ENCODE assay signal across 12 mouse cellular contexts in genomic region chr9:24189511-24190260, GRCm38 (mm10).
DNase-seq lines count a peak whose midpoint lies in the region; ATAC-seq lines count a peak whose summit lies in the region.
"Had no signal": no experiment of that assay in that cellular context is flagged by ENCODE, and none has a peak within 500 bp of the region (broad histone marks: within the 10 kb centered on the region; RNA-seq: fewer than 3 reads in every experiment).

No protein-coding gene starts in this region.

- WGBS in embryonic facial prominence, embryonic 14.5 days = 26% methylated on average over 2 of the region's 2 CpGs
- WGBS in embryonic facial prominence, embryonic 10.5 days = 38% methylated on average over 2 of the region's 2 CpGs
- WGBS in hindbrain, embryonic 15.5 days = 32% methylated on average over 2 of the region's 2 CpGs
- 55% methylated on average over 2 of the region's 2 CpGs for WGBS in midbrain, embryonic 13.5 days

- no peak overlapping the region for H3K4me3 ChIP-seq in embryonic facial prominence, embryonic 14.5 days (ENCODE audit: low read depth, low read length)
- no peak overlapping the region for H3K4me3 ChIP-seq in embryonic facial prominence, embryonic 10.5 days
- no peak overlapping the region for H3K4me3 ChIP-seq in hindbrain, embryonic 15.5 days
- no peak overlapping the region for H3K4me3 ChIP-seq in midbrain, embryonic 13.5 days (replicated peaks)
- H3K4me3 ChIP-seq: neural tube, embryonic 12.5 days had no signal

- no peak overlapping the region for H3K27ac ChIP-seq in embryonic facial prominence, embryonic 14.5 days (replicated peaks; ENCODE audit: low read depth, low read length)
- H3K27ac ChIP-seq in embryonic facial prominence, embryonic 10.5 days (replicated peaks) = no peak overlapping the region
- peak overlapping the region; percentile 55; the same call in 1 of the 2 replicates for H3K27ac ChIP-seq in hindbrain, embryonic 15.5 days (replicated peaks)
- peak overlapping the region; percentile 61 for H3K27ac ChIP-seq in midbrain, embryonic 13.5 days
- H3K27ac ChIP-seq: neural tube, embryonic 12.5 days had no signal

- no peak overlapping the region for H3K4me2 ChIP-seq in embryonic facial prominence, embryonic 14.5 days (ENCODE audit: low read depth, low read length)
- H3K4me2 ChIP-seq in hindbrain, embryonic 15.5 days = no peak overlapping the region
- no peak overlapping the region for H3K4me2 ChIP-seq in midbrain, embryonic 13.5 days (replicated peaks)
- H3K4me2 ChIP-seq: neural tube, embryonic 12.5 days had no signal

- no peak overlapping the region for H3K9ac ChIP-seq in embryonic facial prominence, embryonic 14.5 days (ENCODE audit: low read depth, low read length)
- no peak overlapping the region for H3K9ac ChIP-seq in hindbrain, embryonic 15.5 days
- H3K9ac ChIP-seq in midbrain, embryonic 13.5 days (replicated peaks) = no peak overlapping the region
- H3K9ac ChIP-seq: neural tube, embryonic 12.5 days had no signal

- H3K36me3 ChIP-seq in embryonic facial prominence, embryonic 14.5 days (ENCODE audit: control insufficient read depth, insufficient read depth, low read length) = no peaks in the 10 kb centered on the region
- no peaks in the 10 kb centered on the region for H3K36me3 ChIP-seq in embryonic facial prominence, embryonic 10.5 days (replicated peaks)
- no peaks in the 10 kb centered on the region for H3K36me3 ChIP-seq in hindbrain, embryonic 15.5 days
- H3K36me3 ChIP-seq in midbrain, embryonic 13.5 days = no peaks in the 10 kb centered on the region
- H3K36me3 ChIP-seq: neural tube, embryonic 12.5 days had no signal

- ATAC-seq in embryonic facial prominence, embryonic 14.5 days (ENCODE audit: low read depth) = peak; percentile 76; the same call in 1 of the 2 replicates
- ATAC-seq in hindbrain, embryonic 15.5 days (ENCODE audit: low FRiP score, low read depth) = peak; percentile 72
- ATAC-seq in midbrain, embryonic 13.5 days = peak; percentile 93

- no peaks in the 10 kb centered on the region for H3K9me3 ChIP-seq in embryonic facial prominence, embryonic 14.5 days (ENCODE audit: control insufficient read depth, low read length)
- no peaks in the 10 kb centered on the region for H3K9me3 ChIP-seq in embryonic facial prominence, embryonic 10.5 days
- no peaks in the 10 kb centered on the region for H3K9me3 ChIP-seq in hindbrain, embryonic 15.5 days
- H3K9me3 ChIP-seq in midbrain, embryonic 13.5 days = no peaks in the 10 kb centered on the region
- H3K9me3 ChIP-seq: neural tube, embryonic 12.5 days had no signal

- H3K4me1 ChIP-seq in embryonic facial prominence, embryonic 14.5 days (ENCODE audit: control insufficient read depth, insufficient read depth, low read length) = no peaks in the 10 kb centered on the region
- peaks cover 3% of the 10 kb centered on the region; the same call in 1 of the 2 replicates for H3K4me1 ChIP-seq in embryonic facial prominence, embryonic 10.5 days
- H3K4me1 ChIP-seq in hindbrain, embryonic 15.5 days (replicated peaks) = peaks cover 9% of the 10 kb centered on the region; the same call in 1 of the 2 replicates
- peaks cover 15% of the 10 kb centered on the region for H3K4me1 ChIP-seq in midbrain, embryonic 13.5 days (replicated peaks)
- H3K4me1 ChIP-seq: neural tube, embryonic 12.5 days had no signal

- H3K27me3 ChIP-seq in embryonic facial prominence, embryonic 14.5 days (replicated peaks; ENCODE audit: control insufficient read depth, insufficient read depth, low read length) = no peaks in the 10 kb centered on the region
- no peaks in the 10 kb centered on the region for H3K27me3 ChIP-seq in embryonic facial prominence, embryonic 10.5 days (replicated peaks; ENCODE audit: low read depth, poor library complexity, severe bottlenecking)
- no peaks in the 10 kb centered on the region for H3K27me3 ChIP-seq in hindbrain, embryonic 15.5 days
- H3K27me3 ChIP-seq in midbrain, embryonic 13.5 days = no peaks in the 10 kb centered on the region
- H3K27me3 ChIP-seq: neural tube, embryonic 12.5 days had no signal

- DNase-seq in embryonic facial prominence, embryonic 14.5 days (ENCODE audit: low spot score) = peak; percentile 21
- DNase-seq in embryonic facial prominence, embryonic 10.5 days (ENCODE audit: low spot score) = no peak
- peak; percentile 83 for DNase-seq in brain, adult 2 months (ENCODE audit: low read depth, low spot score)
- no peak for DNase-seq in urinary bladder, postnatal 25 days (ENCODE audit: low spot score)
- DNase-seq in thymus, postnatal 10 days (ENCODE audit: low spot score in 2 of 2) = no peak
- DNase-seq in adrenal gland, postnatal 36 days = no peak
- DNase-seq: cerebellum, adult 18-20 months; lung, adult 2 months; thymus, adult 18-20 months had no signal

Comparison
In these comparisons a context has a peak if more than half of its experiments do, and no peak if none do; other contexts are left out.
1. DNase-seq: peak in embryonic facial prominence, embryonic 14.5 days (single experiment) and brain, adult 2 months (single experiment); none in embryonic facial prominence, embryonic 10.5 days (single experiment), urinary bladder, postnatal 25 days (single experiment), thymus, postnatal 10 days (0 of 2) and adrenal gland, postnatal 36 days (0 of 2).
2. H3K27ac ChIP-seq: peak in hindbrain, embryonic 15.5 days (single experiment) and midbrain, embryonic 13.5 days (single experiment); none in embryonic facial prominence, embryonic 14.5 days (single experiment) and embryonic facial prominence, embryonic 10.5 days (single experiment).
3. Peak in every context shown above with its lines, with median percentiles within 50 percentile points of each other: ATAC-seq.